9 mouse cellular contexts compared by ENCODE assay signal in genomic region chr15:32718293-32718963, GRCm38 (mm10).
DNase-seq lines count a peak whose midpoint lies in the region; ATAC-seq and TF ChIP-seq lines count a peak whose summit lies in the region.
"Had no signal": no experiment of that assay in that cellular context is flagged by ENCODE, and none has a peak within 500 bp of the region (broad histone marks: within the 10 kb centered on the region; RNA-seq: fewer than 3 reads in every experiment).

No protein-coding gene starts in this region.

- no peaks in the 10 kb centered on the region for H3K27me3 ChIP-seq in C2C12 (ENCODE audit: control insufficient read depth, insufficient read depth, insufficient read length)
- no peaks in the 10 kb centered on the region for H3K27me3 ChIP-seq in liver, embryonic 14.5 days (ENCODE audit: control insufficient read depth, insufficient read depth, low read length)
- H3K27me3 ChIP-seq: heart, embryonic 13.5 days had no signal

- H3K9me3 ChIP-seq in liver, embryonic 14.5 days (ENCODE audit: control insufficient read depth, low read length) = no peaks in the 10 kb centered on the region
- H3K9me3 ChIP-seq: heart, embryonic 13.5 days had no signal

- H3K4me2 ChIP-seq in liver, embryonic 14.5 days (ENCODE audit: low read depth) = no peak overlapping the region
- H3K4me2 ChIP-seq: heart, embryonic 13.5 days had no signal

- no peak overlapping the region for H3ac ChIP-seq in C2C12 (ENCODE audit: control insufficient read depth, insufficient read length, low read depth)

- no peaks in the 10 kb centered on the region for H3K36me3 ChIP-seq in C2C12 (ENCODE audit: control insufficient read depth, insufficient read depth)
- H3K36me3 ChIP-seq in liver, embryonic 14.5 days (replicated peaks; ENCODE audit: control insufficient read depth, insufficient read depth, low read depth) = no peaks in the 10 kb centered on the region
- H3K36me3 ChIP-seq: heart, embryonic 13.5 days had no signal

- no peak overlapping the region for H3K9ac ChIP-seq in liver, embryonic 14.5 days (replicated peaks)
- H3K9ac ChIP-seq: heart, embryonic 13.5 days had no signal

- TF ChIP-seq CTCF in C2C12 (IDR thresholded peaks at IDR 0.05; ENCODE audit: control insufficient read depth, insufficient read depth, insufficient read length) = peak; percentile 85
- TF ChIP-seq CTCF in liver, embryonic 14.5 days (IDR thresholded peaks at IDR 0.05; ENCODE audit: low read depth) = peak; percentile 74

- no peaks in the 10 kb centered on the region for H3K4me1 ChIP-seq in liver, embryonic 14.5 days (replicated peaks; ENCODE audit: control insufficient read depth in 2 of 2, insufficient read depth in 2 of 2, low read length in 1 of 2)
- H3K4me1 ChIP-seq: heart, embryonic 13.5 days had no signal

- DNase-seq in adrenal gland, adult 8-10 months = peak; percentile 21
- peak; percentile 61 for DNase-seq in embryo, embryonic 9.5 days (ENCODE audit: extremely low spot score)
- DNase-seq in kidney, postnatal 14 days = peak; percentile 72
- peak in 1 of 3 experiments; percentile 1 for DNase-seq in liver, embryonic 14.5 days (ENCODE audit: low read depth in 3 of 3, low spot score in 3 of 3)

- TF ChIP-seq EP300 in liver, embryonic 14.5 days (IDR thresholded peaks at IDR 0.05; ENCODE audit: low read depth) = no peak

- no peaks in the 10 kb centered on the region for H3K79me2 ChIP-seq in C2C12 (ENCODE audit: control insufficient read depth, insufficient read depth)

- WGBS in liver, embryonic 14.5 days (ENCODE audit: insufficient replicate concordance) = 31% methylated on average over 4 of the region's 4 CpGs

- no peaks in the 10 kb centered on the region for H3K79me3 ChIP-seq in C2C12 (ENCODE audit: low read depth)

- peak; percentile 59; the same call in 1 of the 2 replicates for ATAC-seq in granulocyte monocyte progenitor cell, adult 5-6 weeks (replicated peaks; ENCODE audit: poor library complexity, severe bottlenecking)
- no peak for ATAC-seq in liver, embryonic 14.5 days (ENCODE audit: insufficient read depth)
- 0 out of 2 replicates have a peak, but pooled peaks have one; percentile 26 for ATAC-seq in neutrophil, adult 5-6 weeks (ENCODE audit: extremely low read depth, insufficient number of reproducible peaks, low FRiP score, poor library complexity, severe bottlenecking)
- no peak for ATAC-seq in activated CD4-positive, CD25-positive, alpha-beta regulatory T cell, adult 4 months

- no peak overlapping the region for H3K27ac ChIP-seq in liver, embryonic 14.5 days
- H3K27ac ChIP-seq: heart, embryonic 13.5 days had no signal

- H3K4me3 ChIP-seq in C2C12 (ENCODE audit: insufficient read depth, poor library complexity, severe bottlenecking) = no peak overlapping the region
- no peak overlapping the region for H3K4me3 ChIP-seq in liver, embryonic 14.5 days (ENCODE audit: insufficient read depth in 1 of 2, low read depth in 2 of 2, low read length in 2 of 2)
- H3K4me3 ChIP-seq: heart, embryonic 13.5 days had no signal

TF ChIP-seq in C2C12, 6 proteins besides CTCF, POLR2A, EP300 and RAD21:
- TF ChIP-seq MAX (IDR thresholded peaks at IDR 0.05) (no peak), CEBPB (IDR thresholded peaks at IDR 0.05; ENCODE audit: low read depth) (no peak), MYOG (IDR thresholded peaks at IDR 0.05; ENCODE audit: control insufficient read depth, extremely low read depth, insufficient read length) (no peak), MYOD1 (IDR thresholded peaks at IDR 0.05; ENCODE audit: control insufficient read depth, insufficient read length, low read depth) (no peak), USF1 (IDR thresholded peaks at IDR 0.05; ENCODE audit: low read depth) (no peak), FOSL1 (IDR thresholded peaks at IDR 0.05; ENCODE audit: insufficient read depth, low read length, poor library complexity, severe bottlenecking) (no peak)

Comparison
In these comparisons a context has a peak if more than half of its experiments do, and no peak if none do; other contexts are left out.
1. ATAC-seq: peak in granulocyte monocyte progenitor cell, adult 5-6 weeks (single experiment) and neutrophil, adult 5-6 weeks (single experiment); none in liver, embryonic 14.5 days (single experiment) and activated CD4-positive, CD25-positive, alpha-beta regulatory T cell, adult 4 months (single experiment).